Mouse (Mus musculus) erythroblast, adult 5-6 weeks (primary cell): ENCODE results near the gene Snx13. TPM values are rescaled to one million over a fixed set of nuclear protein-coding genes. Genes with fewer than 3 reads are reported as not detected.

Experiments
- ATAC-seq: replicated peaks from 2 replicates; pipeline ENCODE4 v1.8.0; 2016; ENCODE audit warnings: moderate number of reproducible peaks, mild to moderate bottlenecking, moderate TSS enrichment, inconsistent platforms; ENCODE audit not compliant: poor library complexity, low FRiP score, severe bottlenecking
- total RNA-seq, 2 experiments: library from RNA; stranded (forward) in 1 of 2; stranded (reverse) in 1 of 2; fragments of 150-400 nt in 1 of 2; fragments of 200-764, 138-1000 nt in 1 of 2; gene quantifications; 2 replicates each; pipeline versions ENCODE4 v1.2.3 to v1.2.4; 2015 to 2017; ENCODE audit warnings: low replicate concordance in 2 of 2

The Snx13 gene
- total RNA-seq, 2 experiments from 2014 or later = 15.5 to 18.6 TPM

- ATAC-seq = no peak
Measured at GRCm38 (mm10) chr12:35176628-35177027, 129.6 kb downstream of the Snx13 start.

GRCm38 (mm10) chr12:35182675-35183074 lies 135.7 kb downstream of the Snx13 start:
- ATAC-seq = peak; percentile 79; the same call in 1 of the 2 replicates

GRCm38 (mm10) chr12:35184261-35184660 lies 137.3 kb downstream of the Snx13 start:
- ATAC-seq = no peak

- no peak for ATAC-seq
Measured at GRCm38 (mm10) chr12:35191698-35192425, 144.9 kb downstream of the Snx13 start.

GRCm38 (mm10) chr12:35192426-35192769 lies 145.4 kb downstream of the Snx13 start:
- ATAC-seq = no peak

Other genes starting within 250 kb of the Snx13 start
- gene Hdac9, start 130.1 kb upstream of the Snx13 start, total RNA-seq (2015; ENCODE audit: low replicate concordance) = 0.63 and 1.7 TPM in 2 replicates
- 0.94 and 3.5 TPM in 2 replicates for gene Hdac9, start 130.1 kb upstream of the Snx13 start, total RNA-seq (2017; ENCODE audit: low replicate concordance)
- 1.3 TPM in 1 of 2 replicates, not detected in the other for gene Prps1l1, start 62.4 kb upstream of the Snx13 start, total RNA-seq (2015; ENCODE audit: low replicate concordance)
- not detected in 2 replicates for gene Prps1l1, start 62.4 kb upstream of the Snx13 start, total RNA-seq (2017; ENCODE audit: low replicate concordance)